Mouse (Mus musculus): ENCODE measurements around the gene Cd101. TPM values are rescaled to one million over a fixed set of nuclear protein-coding genes. Genes with fewer than 3 reads are reported as not detected.

Cd101 gene
- 0.07 and 0.08 TPM in 2 replicates for polyA plus RNA-seq (2012; rRNA removed)

DNA sequence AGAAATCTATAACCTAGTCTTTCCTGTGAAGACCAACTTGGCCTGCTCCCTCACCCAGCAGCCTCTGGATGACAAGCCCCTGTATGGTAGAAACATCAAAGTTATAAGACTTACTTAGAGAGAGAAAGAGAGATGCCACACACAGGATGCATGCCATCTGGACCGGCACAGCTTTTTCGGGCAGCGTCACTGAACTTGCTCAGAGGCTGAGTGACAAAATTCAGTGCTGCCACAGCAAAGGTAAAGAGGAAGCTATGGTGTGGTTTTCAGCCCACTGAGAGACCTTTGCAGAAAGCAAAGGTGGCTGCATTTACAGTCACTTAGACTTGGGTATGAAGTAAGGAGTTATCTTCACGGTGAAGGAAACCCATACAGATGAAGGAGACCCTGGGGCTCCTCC is at the start of gene Cd101:
Gene Cd101, minus strand, starts transcription at position 218 of the 400 bp plus-strand sequence.

DNA sequence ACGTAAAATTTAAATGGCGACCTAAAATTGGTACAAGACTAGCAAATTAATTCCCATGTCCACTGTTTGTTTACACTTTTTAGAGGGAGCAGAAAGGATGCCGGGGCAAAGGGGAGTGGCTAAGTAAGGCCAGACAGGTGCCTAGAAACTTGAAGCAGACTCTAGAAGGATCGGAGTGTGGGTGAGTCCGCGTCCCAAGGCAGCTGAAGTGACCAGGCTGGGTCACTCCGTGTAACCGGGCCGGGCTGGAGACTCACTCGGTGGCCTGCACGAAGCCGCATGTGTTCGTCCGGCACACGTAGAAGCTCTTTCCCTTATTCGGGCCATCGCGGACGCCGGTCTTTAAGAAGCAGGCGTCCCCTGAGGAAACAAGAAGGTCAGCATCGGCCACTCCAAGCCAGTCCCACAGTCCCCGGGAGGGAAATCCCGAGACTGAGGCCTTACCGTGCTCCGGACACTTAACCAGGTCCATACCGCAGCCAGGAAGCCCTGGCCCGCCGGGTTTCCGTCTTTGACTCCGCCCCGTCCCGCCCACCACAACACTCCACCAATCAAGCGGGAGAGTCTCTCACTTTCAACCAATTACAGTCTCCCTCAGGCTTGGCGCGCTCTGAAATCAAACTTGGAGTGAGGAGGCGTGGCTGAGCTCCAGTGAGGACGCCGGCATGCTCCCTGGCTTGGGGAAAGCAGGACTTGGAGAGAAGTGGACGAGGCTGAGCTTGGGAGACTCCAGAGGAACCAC is 60.0 kb downstream of the Cd101 start, which contains the start of gene Ttf2:
Gene Ttf2, minus strand, starts transcription at position 488 of the 742 bp plus-strand sequence.

Other genes starting within 250 kb of the Cd101 start
- 0.06 TPM in 1 of 2 replicates, not detected in the other for gene Vtcn1, start 204.1 kb downstream of the Cd101 start, polyA plus RNA-seq (2012; rRNA removed)
- 12.2 and 13.0 TPM in 2 replicates for gene Trim45, start 107.4 kb downstream of the Cd101 start, polyA plus RNA-seq (2012; rRNA removed)
- 2.8 and 3.3 TPM in 2 replicates for gene Ttf2, start 59.9 kb downstream of the Cd101 start, polyA plus RNA-seq (2012; rRNA removed)
- gene Ptgfrn, start 80.7 kb upstream of the Cd101 start, polyA plus RNA-seq (2012; rRNA removed), result 15.9 and 18.6 TPM in 2 replicates

Measured in central nervous system, embryonic 18 days (tissue).